Mouse (Mus musculus) frontal cortex, adult 2 months (tissue): ENCODE results near the gene Foxd2. TPM values are rescaled to one million over a fixed set of nuclear protein-coding genes. Genes with fewer than 3 reads are reported as not detected.

Experiments used
- DNase-seq, 2 experiments: peaks; one replicate each; pipeline ENCODE4 v3.0.0; 2022; ENCODE audit warnings: low spot score in 1 of 2; ENCODE audit errors: extremely low spot score in 1 of 2
- polyA plus RNA-seq: library from polyadenylated mRNA; depleted of rRNA; stranded (reverse); fragments of >200 nt; gene quantifications from 2 replicates; pipeline ENCODE4 v1.2.3, GENCODE M21; 2012; rRNA removed

The Foxd2 gene
- 0.25 and 0.32 TPM in 2 replicates for polyA plus RNA-seq

GRCm38 (mm10) chr4:114908829-114909601 is at the start of gene Foxd2:
Gene Foxd2 (minus strand): TSS chr4:114908873.
- peak in 1 of 2 experiments; percentile 63 for DNase-seq

GRCm38 (mm10) chr4:114958231-114958630 is 49.6 kb upstream of the Foxd2 start:
- peak in 1 of 2 experiments; percentile 38 for DNase-seq

- no peak for DNase-seq
These were observed 48.7 kb upstream of the Foxd2 start for GRCm38 (mm10) chr4:114957403-114957802.

- DNase-seq = no peak
These were observed 44.5 kb upstream of the Foxd2 start for GRCm38 (mm10) chr4:114953172-114953571.

GRCm38 (mm10) chr4:114947852-114948481 is 39.3 kb upstream of the Foxd2 start:
- DNase-seq = no peak

GRCm38 (mm10) chr4:114947395-114947794 is 38.7 kb upstream of the Foxd2 start:
- DNase-seq = peak; percentile 62 to 94

GRCm38 (mm10) chr4:114946416-114946815 is 37.7 kb upstream of the Foxd2 start:
- DNase-seq = no peak

GRCm38 (mm10) chr4:114945021-114945420 is 36.3 kb upstream of the Foxd2 start:
- no peak for DNase-seq

GRCm38 (mm10) chr4:114942583-114942982 is 33.9 kb upstream of the Foxd2 start:
- DNase-seq = no peak

- no peak for DNase-seq
These were observed 33.4 kb upstream of the Foxd2 start for GRCm38 (mm10) chr4:114942112-114942511.

GRCm38 (mm10) chr4:114941311-114941710 is 32.6 kb upstream of the Foxd2 start:
- no peak for DNase-seq

GRCm38 (mm10) chr4:114938248-114938647 is 29.6 kb upstream of the Foxd2 start:
- DNase-seq = no peak

GRCm38 (mm10) chr4:114937459-114938047 is 28.9 kb upstream of the Foxd2 start:
- peak in 1 of 2 experiments; percentile 6 for DNase-seq

- no peak for DNase-seq
These were observed 25.5 kb upstream of the Foxd2 start for GRCm38 (mm10) chr4:114934188-114934587.

GRCm38 (mm10) chr4:114932747-114933146 is 24.1 kb upstream of the Foxd2 start:
- peak in 1 of 2 experiments; percentile 37 for DNase-seq

GRCm38 (mm10) chr4:114929155-114929554 is 20.5 kb upstream of the Foxd2 start:
- no peak for DNase-seq

- no peak for DNase-seq
These were observed 17.2 kb upstream of the Foxd2 start, which contains the start of gene Foxe3 for GRCm38 (mm10) chr4:114925917-114926312. Gene Foxe3 (minus strand): TSS chr4:114926013.

GRCm38 (mm10) chr4:114924971-114925916 is 16.6 kb upstream of the Foxd2 start:
- DNase-seq = no peak

GRCm38 (mm10) chr4:114917091-114917490 is 8.4 kb upstream of the Foxd2 start:
- DNase-seq = no peak

GRCm38 (mm10) chr4:114916056-114916455 is 7.4 kb upstream of the Foxd2 start:
- DNase-seq = no peak
